Mouse (Mus musculus) forebrain, embryonic 16.5 days (tissue): Measurements from ENCODE around the gene Ccdc32. TPM values are rescaled to one million over a fixed set of nuclear protein-coding genes. Genes with fewer than 3 reads are reported as not detected.
A peak's percentile ranks its signal among the peaks of the same experiment; 100 is the strongest.

Source experiments
- ATAC-seq: fragments of 200-750 bp; cut with Nextera tagmentation; 2 replicates; pipeline ENCODE4 v1.8.0; 2017; ENCODE audit warnings: mild to moderate bottlenecking, moderate library complexity
- H3K27ac ChIP-seq: fragments of 300-500 bp; sonication (generic); 2 replicates; pipeline ENCODE4 v1.5.1; 2014; ENCODE audit warnings: low read length, control low read depth
- H3K27me3 ChIP-seq: fragments of 300-500 bp; sonication (generic); replicated peaks from 2 replicates; pipeline ENCODE4 v1.6.1; 2014; ENCODE audit warnings: low read length; ENCODE audit not compliant: control insufficient read depth, insufficient read depth
- H3K36me3 ChIP-seq: fragments of 300-500 bp; sonication (generic); 2 replicates; pipeline ENCODE4 v1.6.1; 2014; ENCODE audit not compliant: control insufficient read depth, insufficient read depth
- H3K4me1 ChIP-seq: fragments of 300-500 bp; sonication (generic); replicated peaks from 2 replicates; pipeline ENCODE4 v1.6.1; 2014; ENCODE audit warnings: low read length; ENCODE audit not compliant: control insufficient read depth, insufficient read depth
- H3K4me2 ChIP-seq: fragments of 300-500 bp; sonication (generic); 2 replicates; pipeline ENCODE4 v1.6.1; 2014; ENCODE audit warnings: mild to moderate bottlenecking, low read length, control low read depth
- H3K4me3 ChIP-seq: fragments of 300-500 bp; sonication (generic); replicated peaks from 2 replicates; pipeline ENCODE4 v1.5.1; 2014; ENCODE audit warnings: mild to moderate bottlenecking, low read length, control low read depth
- H3K9ac ChIP-seq: fragments of 300-500 bp; sonication (generic); replicated peaks from 2 replicates; pipeline ENCODE4 v1.6.1; 2014; ENCODE audit warnings: low read depth, low read length, control low read depth
- H3K9me3 ChIP-seq: fragments of 300-500 bp; sonication (generic); 2 replicates; pipeline ENCODE4 v1.6.1; 2016; ENCODE audit warnings: low read length; ENCODE audit not compliant: control insufficient read depth
- WGBS: fragments of 180-500 bp; shearing (Covaris S2); extraction: QIAGEN DNeasy Blood & Tissue Kit; methylation state at CpG from one replicate; pipeline ENCODE4 v1.1.7; 2014; 5-methylcytosine and 5-hydroxymethylcytosine counted together
- polyA plus RNA-seq: library from polyadenylated mRNA; unstranded; fragments of >200 nt; fragmentation: Nextera tagmentation; extraction: Ambion mirVana; gene quantifications from 2 replicates; pipeline ENCODE4 v1.2.1, GENCODE M21; 2015

The Ccdc32 gene
- polyA plus RNA-seq, 1 experiment from 2014 or later: 41.6 TPM

GRCm38 (mm10) chr2:118995919-118996797 lies 33.0 kb downstream of the Ccdc32 start:
- WGBS: 32% methylated on average over 16 of the region's 16 CpGs
- no peaks in the 10 kb centered on the region for H3K27me3 ChIP-seq
- H3K27ac ChIP-seq: peak overlapping the region; percentile 22; the same call in 1 of the 2 replicates
- peak; percentile 88 for ATAC-seq
- peaks cover 15% of the 10 kb centered on the region for H3K4me1 ChIP-seq
- no peak overlapping the region for H3K4me2 ChIP-seq
- no peaks in the 10 kb centered on the region for H3K36me3 ChIP-seq
- no peak overlapping the region for H3K9ac ChIP-seq
- H3K4me3 ChIP-seq: no peak overlapping the region
- no peaks in the 10 kb centered on the region for H3K9me3 ChIP-seq

DNA sequence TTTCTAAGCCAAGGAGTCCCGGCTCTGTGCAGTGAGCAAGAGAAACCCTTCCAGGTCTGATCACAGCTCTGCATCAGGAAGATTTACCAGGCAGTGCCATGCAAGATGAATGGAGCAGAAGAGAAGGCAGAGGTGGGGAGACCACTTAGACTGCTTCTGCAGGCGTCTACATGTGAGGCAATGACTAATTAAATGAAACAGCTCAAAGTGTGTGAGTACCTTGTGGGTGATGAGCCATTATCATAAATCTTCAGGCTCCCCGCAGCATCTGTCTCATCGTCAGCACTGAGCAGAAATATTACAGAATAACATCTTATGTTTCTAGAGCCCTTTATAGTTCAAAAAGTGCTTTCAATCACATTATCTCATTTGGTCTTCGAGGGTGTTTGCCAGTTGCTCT lies 33.7 kb downstream of the Ccdc32 start:
- peak; percentile 51; the same call in 1 of the 2 replicates for ATAC-seq
- H3K27me3 ChIP-seq: no peaks in the 10 kb centered on the region
- H3K27ac ChIP-seq: peak overlapping the region; percentile 4; the same call in 1 of the 2 replicates
- no peaks in the 10 kb centered on the region for H3K36me3 ChIP-seq
- no peak overlapping the region for H3K4me3 ChIP-seq
- no peak overlapping the region for H3K4me2 ChIP-seq
- H3K9me3 ChIP-seq: no peaks in the 10 kb centered on the region
- 56% methylated on average over 5 of the region's 5 CpGs for WGBS
- peaks cover 15% of the 10 kb centered on the region for H3K4me1 ChIP-seq
- no peak overlapping the region for H3K9ac ChIP-seq

GRCm38 (mm10) chr2:118983812-118984211 lies 45.4 kb downstream of the Ccdc32 start:
- ATAC-seq: no peak
- H3K27me3 ChIP-seq: 0 out of 2 replicates have a peak, but pooled peaks cover 2% of the 10 kb centered on the region
- WGBS: 81% methylated on average over 8 of the region's 8 CpGs
- H3K4me2 ChIP-seq: no peak overlapping the region
- no peaks in the 10 kb centered on the region for H3K4me1 ChIP-seq
- no peak overlapping the region for H3K27ac ChIP-seq
- no peaks in the 10 kb centered on the region for H3K9me3 ChIP-seq
- no peaks in the 10 kb centered on the region for H3K36me3 ChIP-seq
- no peak overlapping the region for H3K9ac ChIP-seq
- no peak overlapping the region for H3K4me3 ChIP-seq

DNA sequence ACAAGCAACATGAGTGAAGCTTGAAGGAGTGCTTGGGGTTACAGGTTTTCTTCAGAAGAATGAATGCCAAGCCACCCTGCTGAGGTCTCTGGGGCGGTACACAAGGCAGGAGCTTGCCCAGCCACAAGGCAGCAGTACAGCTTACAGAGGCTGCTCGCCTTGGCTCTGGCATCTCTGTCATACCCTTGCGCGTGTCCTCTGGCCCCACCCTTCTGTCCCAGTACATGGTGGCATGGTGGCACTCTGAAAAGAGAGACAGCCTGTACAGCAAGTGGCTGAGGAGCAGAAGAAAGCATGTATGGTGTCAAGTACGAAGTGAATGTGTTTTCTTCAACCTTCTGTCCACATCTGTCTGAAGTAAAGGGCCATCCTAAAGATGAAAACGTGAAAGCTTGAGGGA lies 48.4 kb downstream of the Ccdc32 start:
- Histone ChIP-seq H3K9ac (no peak overlapping the region), H3K4me1 (peaks cover 9% of the 10 kb centered on the region), H3K9me3 (no peaks in the 10 kb centered on the region), H3K4me2 (no peak overlapping the region), H3K27me3 (peaks cover 14% of the 10 kb centered on the region), H3K27ac (no peak overlapping the region), H3K36me3 (no peaks in the 10 kb centered on the region), H3K4me3 (no peak overlapping the region)
- WGBS: 70% methylated on average over 6 of the region's 6 CpGs
- no peak for ATAC-seq

GRCm38 (mm10) chr2:118978064-118978463 lies 51.1 kb downstream of the Ccdc32 start:
- WGBS: 26% methylated on average over 6 of the region's 6 CpGs

DNA sequence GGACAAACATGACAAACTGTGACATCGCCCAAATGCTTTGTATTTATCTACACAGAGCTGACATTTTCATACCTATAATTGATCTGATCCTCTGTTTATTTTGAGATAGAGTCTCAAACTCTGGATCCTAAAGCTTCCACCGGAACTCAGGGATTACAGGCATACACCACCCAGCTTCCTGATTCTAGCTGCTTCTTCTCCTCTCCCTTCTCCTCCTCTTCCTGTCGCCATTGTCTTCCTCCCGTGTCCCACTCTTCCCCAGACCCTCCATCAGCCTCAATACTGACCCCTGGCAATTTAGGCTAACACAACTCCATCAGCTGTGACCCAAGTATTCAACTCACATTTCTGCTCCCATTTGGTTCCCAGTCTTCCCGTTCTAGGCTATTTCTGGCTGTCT lies 52.3 kb downstream of the Ccdc32 start:
- Histone ChIP-seq H3K4me1 (peaks cover 19% of the 10 kb centered on the region), H3K27me3 (peaks cover 33% of the 10 kb centered on the region), H3K27ac (no peak overlapping the region), H3K4me3 (peak overlapping the region; percentile 70), H3K4me2 (peak overlapping the region; percentile 93), H3K9ac (peak overlapping the region; percentile 88), H3K36me3 (no peaks in the 10 kb centered on the region), H3K9me3 (no peaks in the 10 kb centered on the region)
- no peak for ATAC-seq
- WGBS: 17% methylated on average over 5 of the region's 5 CpGs

More at GRCm38 (mm10) chr2:118978064-118978463, 51.1 kb downstream of the Ccdc32 start:
- Histone ChIP-seq H3K4me2 (no peak overlapping the region), H3K27me3 (peaks cover 33% of the 10 kb centered on the region), H3K4me1 (peaks cover 16% of the 10 kb centered on the region), H3K4me3 (no peak overlapping the region), H3K36me3 (no peaks in the 10 kb centered on the region), H3K27ac (no peak overlapping the region), H3K9ac (no peak overlapping the region), H3K9me3 (no peaks in the 10 kb centered on the region)
- ATAC-seq: no peak

DNA sequence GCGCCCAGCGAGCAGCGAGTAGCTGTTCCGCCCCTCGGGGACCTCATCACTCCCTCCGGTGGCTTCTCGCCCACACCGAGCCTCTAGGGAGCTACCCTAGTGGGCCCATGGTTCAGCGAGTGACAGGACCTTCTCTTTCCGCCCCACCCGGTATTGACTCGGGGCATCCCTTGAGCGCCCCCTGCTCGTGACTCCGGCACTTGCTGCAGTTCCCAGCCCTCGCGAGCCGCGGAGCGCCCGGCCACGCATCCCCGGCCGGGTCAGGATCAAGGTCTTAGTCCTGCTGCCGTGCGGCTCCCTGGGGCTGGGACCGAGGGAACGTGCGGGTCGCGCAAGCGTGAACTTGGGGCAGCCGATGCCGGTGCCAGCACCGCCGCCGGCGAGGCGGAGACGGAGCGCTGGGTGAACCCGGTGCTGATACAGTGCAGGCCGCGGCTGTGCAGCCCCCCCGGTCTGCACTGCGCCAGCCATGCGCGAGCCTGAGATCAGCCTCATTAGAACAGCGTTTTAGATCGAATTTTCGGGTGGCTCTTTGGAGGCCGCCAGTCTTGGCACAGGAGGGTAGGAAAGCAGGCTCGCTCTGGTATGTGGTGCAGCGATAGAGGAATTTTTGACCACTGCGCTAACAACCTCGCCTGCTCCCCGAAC lies 52.8 kb downstream of the Ccdc32 start:
- under 1% methylated on average over 56 of the region's 57 CpGs for WGBS
- H3K9me3 ChIP-seq: no peaks in the 10 kb centered on the region
- peak overlapping the region; percentile 88 for H3K9ac ChIP-seq
- peak overlapping the region; percentile 44; the same call in 1 of the 2 replicates for H3K27ac ChIP-seq
- H3K4me3 ChIP-seq: peak overlapping the region; percentile 70
- peak overlapping the region; percentile 93 for H3K4me2 ChIP-seq
- peak; percentile 88 for ATAC-seq
- peaks cover 19% of the 10 kb centered on the region for H3K4me1 ChIP-seq
- H3K27me3 ChIP-seq: peaks cover 33% of the 10 kb centered on the region
- H3K36me3 ChIP-seq: no peaks in the 10 kb centered on the region

DNA sequence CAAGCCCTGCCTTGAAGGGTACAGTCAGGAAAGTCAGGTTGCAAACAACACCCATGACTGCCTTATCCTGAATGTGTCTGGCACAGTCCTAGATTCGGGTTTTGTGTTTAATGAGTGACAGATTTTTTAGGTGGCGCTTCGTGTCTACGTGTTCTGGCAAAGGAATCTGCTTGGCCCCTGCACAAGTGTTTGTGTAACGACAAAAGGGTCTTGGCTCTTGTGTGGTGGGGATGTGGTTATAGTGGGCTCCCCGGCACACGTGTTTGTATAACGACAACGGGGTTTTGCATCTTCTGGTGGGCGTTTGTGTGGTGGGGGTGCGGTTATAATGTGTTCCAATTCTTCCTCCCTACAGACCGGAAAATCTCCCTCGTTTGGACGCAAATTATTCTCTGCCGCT lies 53.3 kb downstream of the Ccdc32 start:
- H3K9ac ChIP-seq: peak overlapping the region; percentile 88
- H3K4me2 ChIP-seq: peak overlapping the region; percentile 93
- peak; percentile 23 for ATAC-seq
- no peaks in the 10 kb centered on the region for H3K36me3 ChIP-seq
- no peaks in the 10 kb centered on the region for H3K9me3 ChIP-seq
- H3K27me3 ChIP-seq: peaks cover 33% of the 10 kb centered on the region
- H3K4me1 ChIP-seq: peaks cover 19% of the 10 kb centered on the region
- H3K4me3 ChIP-seq: peak overlapping the region; percentile 70
- 0 out of 2 replicates have a peak overlapping the region, but pooled peaks have one; percentile 18 for H3K27ac ChIP-seq
- 2% methylated on average over 15 of the region's 15 CpGs for WGBS

- Histone ChIP-seq H3K27ac (no peak overlapping the region), H3K9ac (peak overlapping the region; percentile 58), H3K9me3 (no peaks in the 10 kb centered on the region), H3K4me3 (peak overlapping the region; percentile 43), H3K27me3 (peaks cover 28% of the 10 kb centered on the region), H3K4me1 (peaks cover 19% of the 10 kb centered on the region), H3K36me3 (no peaks in the 10 kb centered on the region), H3K4me2 (peak overlapping the region; percentile 85)
- under 1% methylated on average over 33 of the region's 33 CpGs for WGBS
- peak; percentile 54 for ATAC-seq
Measured at GRCm38 (mm10) chr2:118972687-118973376, 56.4 kb downstream of the Ccdc32 start.
